Mouse (Mus musculus): Measurements from ENCODE around the gene Prpf8. TPM values are rescaled to one million over a fixed set of nuclear protein-coding genes. Genes with fewer than 3 reads are reported as not detected.
A peak's percentile ranks its signal among the peaks of the same experiment; 100 is the strongest.

Prpf8 gene
- polyA plus RNA-seq, 1 experiment from 2014 or later = 47.6 TPM

DNA sequence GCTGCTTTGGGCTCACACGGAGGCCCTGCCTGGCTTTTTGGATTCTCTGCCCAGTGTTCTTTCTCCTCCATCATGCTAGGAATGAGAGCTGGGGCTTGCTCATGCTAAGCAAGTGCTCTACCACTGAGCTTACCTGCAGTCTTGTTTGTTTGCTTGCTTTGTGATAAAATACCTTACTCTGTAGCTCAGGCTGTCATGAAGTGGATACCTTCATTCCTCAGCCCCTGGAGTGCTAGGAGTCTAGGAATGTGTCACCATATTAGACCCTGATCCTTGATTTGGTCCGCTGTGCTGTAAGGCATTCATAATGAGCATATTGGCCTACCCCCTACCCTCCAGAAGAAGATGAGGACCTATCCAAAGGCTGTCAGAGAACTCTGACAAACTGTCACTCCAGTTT, 36.2 kb downstream of the Prpf8 start:
- no peak overlapping the region for H3K4me2 ChIP-seq (ENCODE audit: low read depth, low read length)
- H3K9me3 ChIP-seq (ENCODE audit: control insufficient read depth, low read length) = no peaks in the 10 kb centered on the region
- H3K27me3 ChIP-seq (ENCODE audit: control insufficient read depth, insufficient read depth, low read depth, low read length) = no peaks in the 10 kb centered on the region
- no peak overlapping the region for H3K27ac ChIP-seq (ENCODE audit: low read length)
- ATAC-seq (ENCODE audit: low read depth) = no peak
- no peak overlapping the region for H3K9ac ChIP-seq (ENCODE audit: low read length)
- H3K4me1 ChIP-seq (replicated peaks; ENCODE audit: control insufficient read depth, insufficient read depth, low read length) = no peaks in the 10 kb centered on the region
- no peaks in the 10 kb centered on the region for H3K36me3 ChIP-seq (ENCODE audit: control insufficient read depth, insufficient read depth, low read length)
- WGBS = 77% methylated on average over 2 of the region's 2 CpGs
- no peak overlapping the region for H3K4me3 ChIP-seq (ENCODE audit: low read length)

- Histone ChIP-seq H3K9me3 (ENCODE audit: control insufficient read depth, low read length) (no peaks in the 10 kb centered on the region), H3K4me2 (ENCODE audit: low read depth, low read length) (no peak overlapping the region), H3K4me1 (replicated peaks; ENCODE audit: control insufficient read depth, insufficient read depth, low read length) (no peaks in the 10 kb centered on the region), H3K27me3 (ENCODE audit: control insufficient read depth, insufficient read depth, low read depth, low read length) (no peaks in the 10 kb centered on the region), H3K27ac (ENCODE audit: low read length) (no peak overlapping the region), H3K36me3 (ENCODE audit: control insufficient read depth, insufficient read depth, low read length) (0 out of 2 replicates have a peak, but pooled peaks cover 2% of the 10 kb centered on the region), H3K9ac (ENCODE audit: low read length) (no peak overlapping the region), H3K4me3 (ENCODE audit: low read length) (no peak overlapping the region)
- WGBS = 80% methylated on average over 15 of the region's 15 CpGs
- ATAC-seq (ENCODE audit: low read depth) = no peak
These were observed 39.0 kb downstream of the Prpf8 start for GRCm38 (mm10) chr11:75525531-75526125.

DNA sequence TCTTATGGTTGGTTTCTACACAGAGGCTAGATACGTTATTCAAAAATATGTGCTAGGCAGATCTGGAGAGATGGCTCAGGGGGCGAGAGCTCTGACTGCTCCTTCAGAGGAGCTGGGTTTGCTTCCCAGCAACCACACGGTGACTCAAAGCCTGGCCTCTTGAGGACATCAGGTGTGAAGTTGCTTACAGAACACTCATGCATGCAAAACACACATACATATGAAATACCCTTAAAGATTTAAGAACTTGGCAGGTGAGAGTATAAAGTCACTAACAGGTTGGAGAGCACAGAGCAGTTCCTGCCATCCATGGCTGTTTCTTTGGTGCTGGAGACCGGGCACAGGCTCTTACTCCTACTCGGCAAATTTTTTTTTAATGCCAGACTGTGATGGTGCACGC, 40.3 kb downstream of the Prpf8 start:
- H3K27me3 ChIP-seq (ENCODE audit: control insufficient read depth, insufficient read depth, low read depth, low read length) = no peaks in the 10 kb centered on the region
- H3K27ac ChIP-seq (ENCODE audit: low read length) = no peak overlapping the region
- no peak for ATAC-seq (ENCODE audit: low read depth)
- H3K9me3 ChIP-seq (ENCODE audit: control insufficient read depth, low read length) = no peaks in the 10 kb centered on the region
- H3K4me3 ChIP-seq (ENCODE audit: low read length) = no peak overlapping the region
- no peak overlapping the region for H3K4me2 ChIP-seq (ENCODE audit: low read depth, low read length)
- 0 out of 2 replicates have a peak, but pooled peaks cover 2% of the 10 kb centered on the region for H3K36me3 ChIP-seq (ENCODE audit: control insufficient read depth, insufficient read depth, low read length)
- 71% methylated on average over 6 of the region's 6 CpGs for WGBS
- no peak overlapping the region for H3K9ac ChIP-seq (ENCODE audit: low read length)
- no peaks in the 10 kb centered on the region for H3K4me1 ChIP-seq (replicated peaks; ENCODE audit: control insufficient read depth, insufficient read depth, low read length)

GRCm38 (mm10) chr11:75529771-75530170, 43.2 kb downstream of the Prpf8 start:
- Histone ChIP-seq H3K4me1 (replicated peaks; ENCODE audit: control insufficient read depth, insufficient read depth, low read length) (peaks cover 15% of the 10 kb centered on the region), H3K27me3 (ENCODE audit: control insufficient read depth, insufficient read depth, low read depth, low read length) (no peaks in the 10 kb centered on the region), H3K36me3 (ENCODE audit: control insufficient read depth, insufficient read depth, low read length) (0 out of 2 replicates have a peak, but pooled peaks cover 2% of the 10 kb centered on the region), H3K9ac (ENCODE audit: low read length) (no peak overlapping the region), H3K4me2 (ENCODE audit: low read depth, low read length) (no peak overlapping the region), H3K27ac (ENCODE audit: low read length) (no peak overlapping the region), H3K9me3 (ENCODE audit: control insufficient read depth, low read length) (no peaks in the 10 kb centered on the region), H3K4me3 (ENCODE audit: low read length) (no peak overlapping the region)
- no peak for ATAC-seq (ENCODE audit: low read depth)
- WGBS = 14% methylated on average over 4 of the region's 4 CpGs

GRCm38 (mm10) chr11:75530325-75530724, 43.7 kb downstream of the Prpf8 start:
- H3K4me2 ChIP-seq (ENCODE audit: low read depth, low read length) = peak overlapping the region; percentile 87
- no peak overlapping the region for H3K27ac ChIP-seq (ENCODE audit: low read length)
- peak overlapping the region; percentile 79 for H3K9ac ChIP-seq (ENCODE audit: low read length)
- peaks cover 17% of the 10 kb centered on the region for H3K4me1 ChIP-seq (replicated peaks; ENCODE audit: control insufficient read depth, insufficient read depth, low read length)
- WGBS = under 1% methylated on average over 10 of the region's 10 CpGs
- H3K27me3 ChIP-seq (ENCODE audit: control insufficient read depth, insufficient read depth, low read depth, low read length) = no peaks in the 10 kb centered on the region
- H3K9me3 ChIP-seq (ENCODE audit: control insufficient read depth, low read length) = no peaks in the 10 kb centered on the region
- H3K4me3 ChIP-seq (ENCODE audit: low read length) = peak overlapping the region; percentile 75
- ATAC-seq (ENCODE audit: low read depth) = peak; percentile 58
- 0 out of 2 replicates have a peak, but pooled peaks cover 2% of the 10 kb centered on the region for H3K36me3 ChIP-seq (ENCODE audit: control insufficient read depth, insufficient read depth, low read length)

GRCm38 (mm10) chr11:75530845-75531373, 44.3 kb downstream of the Prpf8 start:
- peak overlapping the region; percentile 75 for H3K4me3 ChIP-seq (ENCODE audit: low read length)
- WGBS = under 1% methylated on average over 31 of the region's 31 CpGs
- no peaks in the 10 kb centered on the region for H3K9me3 ChIP-seq (ENCODE audit: control insufficient read depth, low read length)
- H3K27ac ChIP-seq (ENCODE audit: low read length) = peak overlapping the region; percentile 35
- peak; percentile 15 for ATAC-seq (ENCODE audit: low read depth)
- peak overlapping the region; percentile 87 for H3K4me2 ChIP-seq (ENCODE audit: low read depth, low read length)
- H3K9ac ChIP-seq (ENCODE audit: low read length) = peak overlapping the region; percentile 79
- H3K27me3 ChIP-seq (ENCODE audit: control insufficient read depth, insufficient read depth, low read depth, low read length) = no peaks in the 10 kb centered on the region
- H3K36me3 ChIP-seq (ENCODE audit: control insufficient read depth, insufficient read depth, low read length) = 0 out of 2 replicates have a peak, but pooled peaks cover 2% of the 10 kb centered on the region
- H3K4me1 ChIP-seq (replicated peaks; ENCODE audit: control insufficient read depth, insufficient read depth, low read length) = peaks cover 17% of the 10 kb centered on the region

DNA sequence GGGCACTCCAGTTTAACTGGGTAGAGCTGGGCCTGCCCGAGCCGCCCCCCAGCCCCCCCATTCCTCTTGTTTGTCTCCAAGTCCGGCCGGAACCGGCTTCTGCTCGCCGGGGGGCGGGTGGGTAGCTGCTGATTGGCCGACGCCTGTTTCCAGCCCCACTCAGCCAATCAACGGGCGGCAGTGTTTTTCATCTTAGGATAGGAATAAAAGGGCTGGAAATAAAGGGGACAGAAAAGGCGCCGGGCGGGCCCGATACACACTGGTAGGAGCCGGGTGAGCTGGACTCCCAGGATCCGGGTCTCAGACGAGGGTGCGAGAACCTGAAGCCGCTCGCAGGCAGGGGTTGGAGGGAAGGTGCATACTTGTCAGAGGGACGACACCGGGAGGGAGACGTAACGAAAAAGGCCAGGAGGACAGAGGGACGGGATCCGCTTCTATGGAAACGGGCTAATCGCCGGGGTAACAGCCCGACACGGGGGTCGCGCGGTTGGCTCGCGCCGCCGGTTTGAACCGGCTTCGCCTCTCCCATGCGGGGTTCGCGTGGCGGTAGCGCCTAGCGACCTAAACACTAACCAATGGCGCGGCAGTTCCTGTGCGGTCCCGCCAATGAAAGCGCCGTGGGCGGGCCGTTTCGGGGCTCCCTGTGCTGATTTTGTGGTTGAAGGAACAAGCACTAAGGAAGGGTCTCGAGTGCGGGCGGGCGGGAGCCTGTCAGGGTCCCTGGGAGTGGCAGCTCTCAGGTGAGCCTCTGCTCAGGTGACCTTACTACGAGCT, 45.0 kb downstream of the Prpf8 start, which contains the start of gene Slc43a2:
Slc43a2 (plus strand) TSS at position 226 of the 774 bp plus-strand sequence.
- Histone ChIP-seq H3K27ac (ENCODE audit: low read length) (peak within 1 kb of the TSS; percentile 73), H3K27me3 (ENCODE audit: control insufficient read depth, insufficient read depth, low read depth, low read length) (no peaks in the 10 kb centered on the region), H3K4me1 (replicated peaks; ENCODE audit: control insufficient read depth, insufficient read depth, low read length) (peaks cover 17% of the 10 kb centered on the region), H3K4me2 (ENCODE audit: low read depth, low read length) (peak within 1 kb of the TSS; percentile 87), H3K9me3 (ENCODE audit: control insufficient read depth, low read length) (no peaks in the 10 kb centered on the region), H3K36me3 (ENCODE audit: control insufficient read depth, insufficient read depth, low read length) (0 out of 2 replicates have a peak, but pooled peaks cover 2% of the 10 kb centered on the region), H3K4me3 (ENCODE audit: low read length) (peak within 1 kb of the TSS; percentile 75), H3K9ac (ENCODE audit: low read length) (peak within 1 kb of the TSS; percentile 79)
- under 1% methylated on average over 62 of the region's 62 CpGs for WGBS
- peak; percentile 93 for ATAC-seq (ENCODE audit: low read depth)

GRCm38 (mm10) chr11:75532340-75533277, 46.0 kb downstream of the Prpf8 start:
- H3K36me3 ChIP-seq (ENCODE audit: control insufficient read depth, insufficient read depth, low read length) = 0 out of 2 replicates have a peak, but pooled peaks cover 2% of the 10 kb centered on the region
- peak overlapping the region; percentile 87 for H3K4me2 ChIP-seq (ENCODE audit: low read depth, low read length)
- H3K9ac ChIP-seq (ENCODE audit: low read length) = peak overlapping the region; percentile 79
- H3K4me1 ChIP-seq (replicated peaks; ENCODE audit: control insufficient read depth, insufficient read depth, low read length) = peaks cover 20% of the 10 kb centered on the region
- no peaks in the 10 kb centered on the region for H3K27me3 ChIP-seq (ENCODE audit: control insufficient read depth, insufficient read depth, low read depth, low read length)
- peak overlapping the region; percentile 75 for H3K4me3 ChIP-seq (ENCODE audit: low read length)
- WGBS = 8% methylated on average over 38 of the region's 38 CpGs
- H3K27ac ChIP-seq (ENCODE audit: low read length) = peak overlapping the region; percentile 52
- H3K9me3 ChIP-seq (ENCODE audit: control insufficient read depth, low read length) = no peaks in the 10 kb centered on the region
- ATAC-seq (ENCODE audit: low read depth) = 0 out of 2 replicates have a peak, but pooled peaks have one; percentile 10

Data from lung, embryonic 16.5 days (tissue).